Mouse (Mus musculus): Measurements from ENCODE around the gene Tmem39b. TPM values are rescaled to one million over a fixed set of nuclear protein-coding genes. Genes with fewer than 3 reads are reported as not detected.
A peak's percentile ranks its signal among the peaks of the same experiment; 100 is the strongest.

The Tmem39b gene
- total RNA-seq, 2 experiments from 2014 or later = 14.5 to 14.9 TPM

DNA sequence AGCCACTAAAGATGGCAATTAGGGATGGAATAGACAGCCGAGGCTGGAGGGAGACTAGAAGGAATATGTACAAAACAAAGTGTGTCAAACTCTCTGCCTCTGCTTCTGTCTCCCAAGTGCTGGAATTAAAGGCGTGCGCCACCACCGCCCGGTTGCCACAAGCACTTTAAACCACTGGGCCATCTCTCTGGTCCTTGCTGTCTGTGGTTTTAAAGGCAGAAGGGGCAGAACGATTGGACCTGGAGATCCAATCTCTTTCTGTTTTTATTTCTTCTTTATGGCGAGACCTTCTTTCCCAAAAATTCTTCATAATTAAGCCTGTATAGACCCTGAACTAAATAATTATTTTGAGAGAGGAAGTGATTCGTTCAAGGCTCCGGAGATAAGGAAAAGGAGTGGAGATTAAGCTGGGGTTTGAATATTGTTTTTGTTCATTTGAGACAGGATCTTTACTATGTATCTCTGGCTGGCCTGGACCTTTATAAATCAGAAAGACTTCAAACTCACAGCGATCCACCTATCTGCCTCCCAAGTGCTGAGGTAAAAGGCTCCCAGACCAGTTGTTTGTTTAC, 23.7 kb downstream of the Tmem39b start:
- no peak for DNase-seq (ENCODE audit: extremely low spot score in 1 of 2, low spot score in 2 of 2)
- intact Hi-C loops (cut with DNase I) = loop anchor here (1.0 to 2.0 kb wide), 3 partner anchors 23 to 70 kb away; partner anchors contain the start of genes Khdrbs1 and Tmem39b
- TF ChIP-seq CTCF (IDR thresholded peaks at IDR 0.05) = no peak; the same call in 1 of the 2 replicates
- Histone ChIP-seq H3K4me3 (peak overlapping the region; percentile 90), H3K27ac (peak overlapping the region; percentile 93)

DNA sequence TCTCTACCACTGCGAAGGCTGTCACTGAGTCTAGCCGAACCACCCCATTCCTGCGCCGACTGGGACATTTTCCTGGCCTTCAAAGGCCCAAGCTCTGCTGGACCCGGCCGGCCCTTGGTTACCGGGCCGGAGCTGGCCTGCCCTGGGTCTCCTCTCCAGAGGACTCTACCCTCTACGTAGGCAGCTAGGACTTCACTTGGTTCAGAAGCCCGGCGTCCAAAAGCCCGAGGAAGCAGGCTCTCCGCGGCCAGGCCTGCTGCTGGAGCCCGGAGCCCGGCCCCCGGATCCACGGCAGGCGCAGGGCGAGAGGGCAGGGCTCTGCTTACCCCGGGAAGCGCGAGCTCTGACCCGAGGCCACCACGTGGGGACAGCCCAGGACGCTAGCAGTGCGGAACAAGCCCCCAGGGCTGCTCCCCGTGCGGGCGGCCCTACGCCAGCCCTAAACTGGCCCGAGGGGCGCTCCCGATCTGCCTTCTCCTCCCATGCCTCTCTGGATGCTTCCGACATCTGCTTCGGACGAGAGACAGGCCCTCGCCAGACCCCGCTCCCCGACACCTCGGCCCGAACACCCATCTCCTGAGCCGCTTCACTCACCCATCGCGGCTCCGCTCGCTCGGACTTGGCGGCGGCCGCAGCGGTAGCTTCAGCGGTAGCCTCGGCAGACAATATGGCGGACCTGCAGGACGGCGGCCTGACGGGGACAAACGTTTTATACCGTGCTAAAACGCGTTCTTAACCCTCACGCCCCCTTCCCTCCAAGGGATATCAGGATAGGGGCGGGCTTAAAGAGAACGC, 24.4 kb downstream of the Tmem39b start, which contains the start of gene Kpna6:
Kpna6 (minus strand) TSS at position 685 of the 795 bp plus-strand sequence.
- TF ChIP-seq CTCF (IDR thresholded peaks at IDR 0.05) = no peak
- Histone ChIP-seq H3K27ac (peak within 1 kb of the TSS; percentile 93), H3K4me3 (peak within 1 kb of the TSS; percentile 90)
- peak; percentile 91 to 94 for DNase-seq (ENCODE audit: extremely low spot score in 1 of 2, low spot score in 2 of 2)
- intact Hi-C loops (cut with DNase I) = loop anchor here (1.0 to 2.0 kb wide), 3 partner anchors 24 to 71 kb away; partner anchors contain the start of genes Khdrbs1 and Tmem39b

- peak overlapping the region; percentile 90 for H3K4me3 ChIP-seq
- DNase-seq (ENCODE audit: extremely low spot score in 1 of 2, low spot score in 2 of 2) = no peak
- H3K27ac ChIP-seq = peak overlapping the region; percentile 93
- peak; percentile 85 for TF ChIP-seq CTCF (IDR thresholded peaks at IDR 0.05)
- intact Hi-C loops (cut with DNase I) = loop anchor here (1.0 to 2.0 kb wide), 3 partner anchors 25 to 71 kb away; partner anchors contain the start of genes Khdrbs1 and Tmem39b
Observed at GRCm38 (mm10) chr4:129671491-129672082, 25.1 kb downstream of the Tmem39b start.

DNA sequence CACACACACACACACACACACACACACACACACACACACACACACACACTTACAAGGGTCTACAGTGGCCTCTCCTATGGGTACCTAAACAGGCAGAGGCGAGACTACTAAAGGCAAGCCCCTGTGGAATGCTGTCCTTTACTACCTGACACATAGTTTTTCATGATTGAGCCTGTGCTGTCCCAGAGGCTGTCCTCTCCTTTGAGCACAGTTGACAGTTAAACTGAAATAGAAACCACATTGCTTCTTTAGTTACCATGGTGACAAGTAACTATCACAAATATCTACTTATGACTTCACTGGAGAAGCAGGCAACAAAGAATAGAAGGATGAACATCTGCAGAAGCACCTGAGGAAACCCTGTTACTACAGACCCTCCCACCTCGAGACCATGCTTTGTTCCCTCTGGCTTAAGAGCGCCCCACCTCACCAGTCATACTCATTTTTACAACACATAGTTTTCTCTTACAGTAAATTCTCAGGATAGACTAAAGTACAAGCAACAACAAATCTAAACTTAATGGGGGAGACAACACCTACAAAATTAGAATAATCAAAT, 34.3 kb downstream of the Tmem39b start:
- intact Hi-C loops (cut with DNase I) = no loop called here
- TF ChIP-seq CTCF (IDR thresholded peaks at IDR 0.05) = no peak
- Histone ChIP-seq H3K4me3 (no peak overlapping the region), H3K27ac (no peak overlapping the region)
- no peak for DNase-seq (ENCODE audit: extremely low spot score in 1 of 2, low spot score in 2 of 2)

DNA sequence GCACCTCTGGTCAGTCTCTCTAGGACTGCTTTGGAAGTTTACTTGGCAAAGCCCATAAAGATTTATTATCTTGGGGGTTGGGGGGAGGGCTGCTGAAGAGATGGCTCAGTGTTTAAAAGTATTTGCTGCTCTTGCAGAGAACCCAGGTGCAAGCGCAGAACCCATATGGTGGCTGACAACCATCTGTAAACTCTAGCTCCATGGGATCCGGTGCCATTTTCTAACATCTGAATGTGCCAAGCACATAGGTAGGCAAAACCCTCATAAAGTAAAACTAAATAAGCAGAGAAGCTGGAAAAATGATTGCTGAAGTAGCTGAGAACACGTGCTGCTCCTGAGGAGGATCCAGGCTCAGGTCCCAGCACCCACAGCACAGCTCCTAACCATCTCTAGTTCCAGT, 35.1 kb downstream of the Tmem39b start:
- no peak overlapping the region for H3K27ac ChIP-seq
- intact Hi-C loops (cut with DNase I) = no loop called here
- H3K4me3 ChIP-seq = no peak overlapping the region
- DNase-seq (ENCODE audit: extremely low spot score in 1 of 2, low spot score in 2 of 2) = no peak
- TF ChIP-seq CTCF (IDR thresholded peaks at IDR 0.05) = no peak

GRCm38 (mm10) chr4:129654770-129655169, 41.9 kb downstream of the Tmem39b start:
- TF ChIP-seq CTCF (IDR thresholded peaks at IDR 0.05) = no peak
- intact Hi-C loops (cut with DNase I) = no loop called here
- Histone ChIP-seq H3K4me3 (no peak overlapping the region), H3K27ac (peak overlapping the region; percentile 8; the same call in 1 of the 2 replicates)
- no peak for DNase-seq (ENCODE audit: extremely low spot score in 1 of 2, low spot score in 2 of 2)

- DNase-seq (ENCODE audit: extremely low spot score in 1 of 2, low spot score in 2 of 2) = no peak
- no peak for TF ChIP-seq CTCF (IDR thresholded peaks at IDR 0.05)
- Histone ChIP-seq H3K27ac (no peak overlapping the region), H3K4me3 (no peak overlapping the region)
- intact Hi-C loops (cut with DNase I) = no loop called here
Observed at GRCm38 (mm10) chr4:129650359-129650758, 46.3 kb downstream of the Tmem39b start.

DNA sequence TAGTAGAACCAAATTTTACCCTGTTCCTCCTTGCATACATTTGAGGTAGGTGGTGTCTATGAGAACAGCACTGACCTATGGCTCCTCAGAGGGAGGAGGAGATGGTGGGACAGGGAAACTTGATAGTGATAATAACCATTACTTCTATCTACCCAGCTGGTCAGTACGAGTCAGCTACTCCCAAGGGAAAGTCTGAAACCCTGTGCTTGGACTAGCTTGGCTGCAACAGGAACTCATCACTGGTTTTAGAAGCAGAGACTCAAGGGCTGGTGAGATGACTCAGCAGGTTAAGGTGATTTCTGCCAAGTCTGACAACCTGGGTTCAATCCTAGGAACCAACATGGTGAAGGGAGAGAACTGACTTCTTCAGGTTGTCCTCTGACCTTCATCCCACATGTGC, 48.0 kb downstream of the Tmem39b start:
- no peak overlapping the region for H3K27ac ChIP-seq
- no peak for TF ChIP-seq CTCF (IDR thresholded peaks at IDR 0.05)
- H3K4me3 ChIP-seq = no peak overlapping the region
- intact Hi-C loops (cut with DNase I) = no loop called here
- no peak for DNase-seq (ENCODE audit: extremely low spot score in 1 of 2, low spot score in 2 of 2)

GRCm38 (mm10) chr4:129645204-129645603, 51.4 kb downstream of the Tmem39b start:
- Histone ChIP-seq H3K27ac (peak overlapping the region; percentile 80), H3K4me3 (no peak overlapping the region)
- TF ChIP-seq CTCF (IDR thresholded peaks at IDR 0.05) = no peak
- intact Hi-C loops (cut with DNase I) = no loop called here
- DNase-seq (ENCODE audit: extremely low spot score in 1 of 2, low spot score in 2 of 2) = no peak

DNA sequence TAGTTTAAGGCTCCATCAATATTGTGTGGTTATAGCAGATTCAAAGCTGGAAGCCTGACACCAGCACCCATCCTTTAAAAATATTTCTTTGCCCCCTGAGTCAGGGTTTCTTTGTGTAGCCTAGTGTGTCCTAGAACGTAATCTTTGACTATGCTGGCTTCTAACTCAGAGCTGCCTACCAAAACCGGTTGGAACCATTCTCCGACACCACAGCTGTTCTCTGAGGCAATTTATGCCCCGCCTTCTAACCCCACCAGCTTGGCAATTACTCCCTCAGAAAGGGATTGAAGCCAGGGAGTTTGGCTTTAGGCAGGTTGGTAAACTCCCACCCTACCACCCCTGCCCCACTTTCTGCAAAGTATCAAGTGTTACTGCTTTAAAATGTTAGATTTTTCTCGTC, 54.9 kb downstream of the Tmem39b start:
- DNase-seq (ENCODE audit: extremely low spot score in 1 of 2, low spot score in 2 of 2) = no peak
- intact Hi-C loops (cut with DNase I) = loop anchor here (2.0 kb wide), 1 partner anchor 17 kb away; no protein-coding TSS in a partner anchor
- no peak for TF ChIP-seq CTCF (IDR thresholded peaks at IDR 0.05)
- Histone ChIP-seq H3K27ac (peak overlapping the region; percentile 96; the same call in 1 of the 2 replicates), H3K4me3 (peak overlapping the region; percentile 70)

GRCm38 (mm10) chr4:129640638-129641467, 55.8 kb downstream of the Tmem39b start, which contains the start of gene Txlna:
Gene Txlna, minus strand, starts transcription at chr4:129641065.
- TF ChIP-seq CTCF (IDR thresholded peaks at IDR 0.05) = no peak
- Histone ChIP-seq H3K4me3 (peak within 1 kb of the TSS; percentile 70), H3K27ac (peak within 1 kb of the TSS; percentile 96)
- intact Hi-C loops (cut with DNase I) = loop anchor here (1.0 to 2.0 kb wide), 2 partner anchors 16 to 31 kb away; partner anchors contain the start of gene Kpna6
- peak; percentile 96 to 97 for DNase-seq (ENCODE audit: extremely low spot score in 1 of 2, low spot score in 2 of 2)
